Mouse (Mus musculus): ENCODE data around the gene Atp6v1e1. TPM values are rescaled to one million over a fixed set of nuclear protein-coding genes. Genes with fewer than 3 reads are reported as not detected.

Gene Atp6v1e1
- total and polyA plus RNA-seq, 2 experiments from 2014 or later = 292 to 312 TPM

DNA sequence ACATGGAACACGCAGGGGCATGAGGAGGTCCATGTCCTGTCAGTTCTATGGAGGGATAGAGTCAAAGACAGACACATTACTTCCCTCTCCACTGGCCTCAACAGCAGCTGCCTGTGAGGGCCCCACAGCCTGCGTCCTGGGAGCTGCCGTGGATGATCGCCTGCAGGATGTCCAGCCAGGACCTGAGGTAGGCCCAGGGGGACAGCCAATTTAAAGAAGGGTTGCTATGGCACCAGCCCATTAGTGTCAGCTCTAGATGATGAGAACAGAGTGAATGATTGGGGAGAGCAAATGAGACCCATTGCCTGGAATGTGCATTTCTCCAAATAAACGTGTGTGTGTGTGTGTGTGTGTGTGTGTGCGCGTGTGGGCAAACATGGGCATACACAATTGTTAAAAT, 38.2 kb downstream of the Atp6v1e1 start:
- 48% methylated on average over 7 of the region's 7 CpGs for WGBS
- H3K4me1 ChIP-seq (ENCODE audit: insufficient read depth) = no peaks in the 10 kb centered on the region
- no peaks in the 10 kb centered on the region for H3K27me3 ChIP-seq (ENCODE audit: insufficient read depth, low read length)
- no peaks in the 10 kb centered on the region for H3K9me3 ChIP-seq (ENCODE audit: low read length)
- no peak overlapping the region for H3K27ac ChIP-seq (ENCODE audit: low read depth, low read length)
- DNase-seq (no peak), ATAC-seq (no peak)
- no peaks in the 10 kb centered on the region for H3K36me3 ChIP-seq (ENCODE audit: insufficient read depth)
- no peak overlapping the region for H3K4me2 ChIP-seq (ENCODE audit: low read depth)
- TF ChIP-seq CTCF (IDR thresholded peaks at IDR 0.05; ENCODE audit: low read depth) = no peak
- no peak overlapping the region for H3K9ac ChIP-seq
- no peak overlapping the region for H3K4me3 ChIP-seq (ENCODE audit: low read depth, low read length)

- H3K4me3 ChIP-seq (ENCODE audit: low read depth, low read length) = no peak overlapping the region
- no peaks in the 10 kb centered on the region for H3K9me3 ChIP-seq (ENCODE audit: low read length)
- no peak overlapping the region for H3K27ac ChIP-seq (ENCODE audit: low read depth, low read length)
- 89% methylated on average over 2 of the region's 2 CpGs for WGBS
- no peaks in the 10 kb centered on the region for H3K4me1 ChIP-seq (ENCODE audit: insufficient read depth)
- ATAC-seq (no peak), DNase-seq (no peak)
- H3K4me2 ChIP-seq (ENCODE audit: low read depth) = no peak overlapping the region
- no peaks in the 10 kb centered on the region for H3K36me3 ChIP-seq (ENCODE audit: insufficient read depth)
- H3K9ac ChIP-seq = no peak overlapping the region
- no peak for TF ChIP-seq CTCF (IDR thresholded peaks at IDR 0.05; ENCODE audit: low read depth)
- no peaks in the 10 kb centered on the region for H3K27me3 ChIP-seq (ENCODE audit: insufficient read depth, low read length)
These were observed 39.6 kb downstream of the Atp6v1e1 start for GRCm38 (mm10) chr6:120782948-120783347.

GRCm38 (mm10) chr6:120778226-120778625, 44.4 kb downstream of the Atp6v1e1 start:
- no peak for TF ChIP-seq CTCF (IDR thresholded peaks at IDR 0.05; ENCODE audit: low read depth)
- Histone ChIP-seq H3K27me3 (ENCODE audit: insufficient read depth, low read length) (no peaks in the 10 kb centered on the region), H3K36me3 (ENCODE audit: insufficient read depth) (no peaks in the 10 kb centered on the region), H3K4me1 (ENCODE audit: insufficient read depth) (no peaks in the 10 kb centered on the region; the same call in 1 of the 2 replicates), H3K4me2 (ENCODE audit: low read depth) (no peak overlapping the region), H3K9me3 (ENCODE audit: low read length) (no peaks in the 10 kb centered on the region), H3K4me3 (ENCODE audit: low read depth, low read length) (no peak overlapping the region), H3K27ac (ENCODE audit: low read depth, low read length) (no peak overlapping the region), H3K9ac (no peak overlapping the region)
- WGBS = 67% methylated on average over 3 of the region's 3 CpGs
- DNase-seq (no peak), ATAC-seq (no peak)

- H3K4me1 ChIP-seq (ENCODE audit: insufficient read depth) = no peaks in the 10 kb centered on the region; the same call in 1 of the 2 replicates
- no peaks in the 10 kb centered on the region for H3K9me3 ChIP-seq (ENCODE audit: low read length)
- H3K4me3 ChIP-seq (ENCODE audit: low read depth, low read length) = no peak overlapping the region
- no peak overlapping the region for H3K9ac ChIP-seq
- ATAC-seq (no peak), DNase-seq (no peak)
- no peaks in the 10 kb centered on the region for H3K27me3 ChIP-seq (ENCODE audit: insufficient read depth, low read length)
- 89% methylated on average over 9 of the region's 9 CpGs for WGBS
- no peak for TF ChIP-seq CTCF (IDR thresholded peaks at IDR 0.05; ENCODE audit: low read depth)
- H3K36me3 ChIP-seq (ENCODE audit: insufficient read depth) = no peaks in the 10 kb centered on the region
- no peak overlapping the region for H3K27ac ChIP-seq (ENCODE audit: low read depth, low read length)
- no peak overlapping the region for H3K4me2 ChIP-seq (ENCODE audit: low read depth)
These were observed 45.1 kb downstream of the Atp6v1e1 start for GRCm38 (mm10) chr6:120777533-120777932.

DNA sequence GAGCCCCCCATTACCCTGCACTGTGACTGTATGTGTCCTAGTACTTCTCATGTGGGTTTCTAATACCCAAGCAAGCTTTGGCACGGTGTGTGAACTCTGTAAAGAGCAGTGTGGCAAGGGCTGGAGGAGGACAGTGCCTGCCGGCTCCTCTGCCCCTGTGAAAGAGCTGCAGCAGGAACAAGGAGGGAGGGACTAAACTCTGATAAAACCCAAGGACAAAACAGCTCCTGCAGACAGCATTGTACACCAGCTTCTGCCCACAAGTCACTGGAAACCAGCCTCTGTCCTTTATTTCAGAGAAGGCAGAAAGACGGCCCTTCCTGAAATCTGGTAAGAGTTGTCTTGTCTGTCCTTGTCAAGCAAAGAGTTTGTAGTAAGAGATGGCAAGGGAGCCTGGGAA, 46.3 kb downstream of the Atp6v1e1 start:
- no peaks in the 10 kb centered on the region for H3K36me3 ChIP-seq (ENCODE audit: insufficient read depth)
- H3K4me2 ChIP-seq (ENCODE audit: low read depth) = no peak overlapping the region
- no peak for TF ChIP-seq CTCF (IDR thresholded peaks at IDR 0.05; ENCODE audit: low read depth)
- no peaks in the 10 kb centered on the region; the same call in 1 of the 2 replicates for H3K4me1 ChIP-seq (ENCODE audit: insufficient read depth)
- WGBS = 84% methylated on average over 3 of the region's 3 CpGs
- H3K9me3 ChIP-seq (ENCODE audit: low read length) = no peaks in the 10 kb centered on the region
- H3K9ac ChIP-seq = no peak overlapping the region
- no peak overlapping the region for H3K4me3 ChIP-seq (ENCODE audit: low read depth, low read length)
- ATAC-seq (no peak), DNase-seq (no peak)
- no peaks in the 10 kb centered on the region for H3K27me3 ChIP-seq (ENCODE audit: insufficient read depth, low read length)
- no peak overlapping the region for H3K27ac ChIP-seq (ENCODE audit: low read depth, low read length)

- TF ChIP-seq CTCF (IDR thresholded peaks at IDR 0.05; ENCODE audit: low read depth) = no peak
- H3K4me1 ChIP-seq (ENCODE audit: insufficient read depth) = no peaks in the 10 kb centered on the region; the same call in 1 of the 2 replicates
- WGBS = 43% methylated on average over 6 of the region's 6 CpGs
- no peaks in the 10 kb centered on the region for H3K36me3 ChIP-seq (ENCODE audit: insufficient read depth)
- peak overlapping the region; percentile 59 for H3K27ac ChIP-seq (ENCODE audit: low read depth, low read length)
- ATAC-seq (0 out of 2 replicates have a peak, but pooled peaks have one; percentile 16), DNase-seq (no peak)
- no peak overlapping the region for H3K9ac ChIP-seq
- no peaks in the 10 kb centered on the region for H3K9me3 ChIP-seq (ENCODE audit: low read length)
- H3K27me3 ChIP-seq (ENCODE audit: insufficient read depth, low read length) = no peaks in the 10 kb centered on the region
- no peak overlapping the region for H3K4me3 ChIP-seq (ENCODE audit: low read depth, low read length)
- no peak overlapping the region for H3K4me2 ChIP-seq (ENCODE audit: low read depth)
These were observed 48.8 kb downstream of the Atp6v1e1 start for GRCm38 (mm10) chr6:120773763-120774162.

DNA sequence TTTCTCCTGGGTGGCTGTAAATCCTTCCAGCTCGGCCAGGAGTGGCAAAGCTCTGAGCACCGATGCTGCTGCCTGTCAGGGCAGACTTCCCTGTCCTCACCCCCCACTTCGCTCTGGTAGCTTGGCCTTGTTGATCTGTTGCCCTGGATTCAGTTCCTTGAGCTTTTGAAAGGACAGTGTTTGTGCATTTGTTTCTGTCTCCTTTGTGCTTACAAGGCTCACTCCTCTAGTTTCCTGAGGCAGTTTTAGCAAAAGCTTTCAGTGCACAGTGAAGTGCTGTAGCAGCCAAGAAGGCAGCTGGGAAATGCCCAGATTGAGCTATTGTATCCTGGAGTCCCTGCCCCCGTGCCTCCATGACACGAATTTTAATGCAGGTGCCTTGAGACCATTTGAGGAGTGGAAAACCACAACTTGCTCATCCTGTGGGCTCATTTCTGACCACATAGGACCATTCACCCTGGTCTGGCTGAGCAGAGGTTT, 49.4 kb downstream of the Atp6v1e1 start, which contains the start of gene Slc25a18:
Gene Slc25a18, plus strand, starts transcription at position 430 of the 480 bp plus-strand sequence.
- WGBS = 11% methylated on average over 5 of the region's 5 CpGs
- TF ChIP-seq CTCF (IDR thresholded peaks at IDR 0.05; ENCODE audit: low read depth) = no peak
- no peaks in the 10 kb centered on the region; the same call in 1 of the 2 replicates for H3K4me1 ChIP-seq (ENCODE audit: insufficient read depth)
- no peak within 1 kb of the TSS for H3K9ac ChIP-seq
- H3K9me3 ChIP-seq (ENCODE audit: low read length) = no peaks in the 10 kb centered on the region
- ATAC-seq (peak; percentile 94), DNase-seq (peak; percentile 59)
- no peak within 1 kb of the TSS for H3K4me3 ChIP-seq (ENCODE audit: low read depth, low read length)
- H3K27ac ChIP-seq (ENCODE audit: low read depth, low read length) = peak within 1 kb of the TSS; percentile 59
- no peaks in the 10 kb centered on the region for H3K36me3 ChIP-seq (ENCODE audit: insufficient read depth)
- no peak within 1 kb of the TSS for H3K4me2 ChIP-seq (ENCODE audit: low read depth)
- H3K27me3 ChIP-seq (ENCODE audit: insufficient read depth, low read length) = no peaks in the 10 kb centered on the region

Measured in forebrain, postnatal 0 days (tissue).